Mouse (Mus musculus): ENCODE measurements at regions not wholly inside any gene's neighbourhood (a gene's known extent, or its start where the extent isn't known, plus 50 kb on each side); places are given as distances from the start of the nearest gene placed in this dataset.

DNA sequence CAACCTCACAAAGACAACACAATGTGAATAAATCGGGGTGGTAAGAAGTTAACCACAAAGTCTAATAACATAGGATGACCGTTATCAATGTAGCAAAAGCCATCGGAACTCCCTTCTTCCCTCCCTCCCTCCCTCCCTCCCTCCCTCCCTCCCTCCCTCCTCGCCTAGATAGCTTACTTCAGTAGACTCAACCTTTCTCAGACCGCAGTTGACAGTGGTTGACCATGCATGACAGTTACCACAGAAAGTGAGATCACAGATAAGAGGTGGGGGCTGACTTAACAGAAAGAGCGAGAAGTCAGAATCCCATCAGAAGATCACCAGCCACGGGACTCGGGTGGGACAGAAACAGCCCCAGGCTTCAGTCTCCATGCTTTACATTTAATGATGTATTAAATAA, 297.8 kb upstream of the Runx1 start:
- TF ChIP-seq POLR2A (IDR thresholded peaks at IDR 0.05; ENCODE audit: control insufficient read depth, extremely low read depth, insufficient read depth, low read length, poor library complexity) = no peak
- no peak for TF ChIP-seq CTCF (IDR thresholded peaks at IDR 0.05; ENCODE audit: borderline replicate concordance, control insufficient read depth, extremely low read depth, insufficient read depth, low read length, poor library complexity)
